ENCODE assay signal across 8 mouse cellular contexts in genomic region chr5:33983309-33984121, GRCm38 (mm10). TPM values are rescaled to one million over a fixed set of nuclear protein-coding genes. Genes with fewer than 3 reads are reported as not detected.
DNase-seq lines count a peak whose midpoint lies in the region.

Gene Gm1673 (plus strand): TSS chr5:33983433.

- 0 out of 2 replicates have a peak, but pooled peaks cover 5% of the 10 kb centered on the region for H3K9me3 ChIP-seq in hindbrain, embryonic 10.5 days

- peak within 1 kb of the TSS; percentile 97 for H3K4me3 ChIP-seq in hindbrain, embryonic 10.5 days

- WGBS in hindbrain, embryonic 10.5 days = under 1% methylated on average over 88 of the region's 88 CpGs

- DNase-seq in R1 (ENCODE audit: low read depth, low spot score) = peak; percentile 83
- DNase-seq in cerebellum, adult 8-10 months = peak; percentile 85
- DNase-seq in frontal cortex, adult 2 months (ENCODE audit: extremely low spot score in 1 of 2, low spot score in 1 of 2) = peak; percentile 70 to 92
- DNase-seq in hindbrain, embryonic 10.5 days (ENCODE audit: low spot score) = peak; percentile 90
- DNase-seq in layer of hippocampus, postnatal 36 days = peak; percentile 88 to 89
- peak; percentile 87 for DNase-seq in lung, postnatal 10 days
- peak; percentile 94 for DNase-seq in retina, postnatal 1 day
- peak; percentile 50 for DNase-seq in urinary bladder, postnatal 10 days (ENCODE audit: low spot score)

- peaks cover 48% of the 10 kb centered on the region for H3K4me1 ChIP-seq in hindbrain, embryonic 10.5 days (replicated peaks)

- H3K27ac ChIP-seq in hindbrain, embryonic 10.5 days = peak within 1 kb of the TSS; percentile 96

- H3K27me3 ChIP-seq in hindbrain, embryonic 10.5 days (ENCODE audit: insufficient read depth, poor library complexity, severe bottlenecking) = peaks cover 8% of the 10 kb centered on the region; the same call in 1 of the 2 replicates

- peaks cover 31% of the 10 kb centered on the region for H3K36me3 ChIP-seq in hindbrain, embryonic 10.5 days

RNA-seq across cellular contexts. Expression of gene Gm1673, which starts in this region (rescaled TPM):
- 169 and 190 TPM in 2 replicates for polyA plus RNA-seq in frontal cortex, adult 2 months (2012; rRNA removed)
- polyA plus RNA-seq in hindbrain, embryonic 10.5 days (2016; fragmentation: Nextera tagmentation; extraction: Ambion mirVana) = 258 and 370 TPM in 2 replicates
- 10 to 100 TPM; 58.2 to 70.7 TPM for total RNA-seq in layer of hippocampus, postnatal 36 days (2021)

Comparison
In these comparisons a context has a peak if more than half of its experiments do, and no peak if none do; other contexts are left out.
1. Peak in every context shown above with its lines: DNase-seq, H3K4me3 ChIP-seq and H3K27ac ChIP-seq.